Mouse (Mus musculus): ENCODE measurements at regions not wholly inside any gene's neighbourhood (a gene's known extent, or its start where the extent isn't known, plus 50 kb on each side); places are given as distances from the start of the nearest gene placed in this dataset. TPM values are rescaled to one million over a fixed set of nuclear protein-coding genes. Genes with fewer than 3 reads are reported as not detected.

GRCm38 (mm10) chr5:120365950-120366467 is 65.5 kb upstream of the Lhx5 start:
- ATAC-seq (ENCODE audit: low FRiP score) (peak; percentile 70), DNase-seq (ENCODE audit: low spot score) (peak; percentile 64)
- Histone ChIP-seq H3K9ac (peak overlapping the region; percentile 28; the same call in 1 of the 2 replicates), H3K36me3 (replicated peaks; ENCODE audit: control insufficient read depth, insufficient read depth) (no peaks in the 10 kb centered on the region), H3K4me3 (replicated peaks; ENCODE audit: low read length) (no peak overlapping the region), H3K27me3 (ENCODE audit: control insufficient read depth, insufficient read depth, low read length) (no peaks in the 10 kb centered on the region), H3K27ac (peak overlapping the region; percentile 68), H3K4me1 (replicated peaks; ENCODE audit: control insufficient read depth, insufficient read depth, low read length) (peaks cover 15% of the 10 kb centered on the region), H3K4me2 (replicated peaks) (no peak overlapping the region), H3K9me3 (ENCODE audit: control insufficient read depth, low read length) (no peaks in the 10 kb centered on the region)
- 21% methylated on average over 10 of the region's 10 CpGs for WGBS

GRCm38 (mm10) chr5:120368797-120369196 is 62.7 kb upstream of the Lhx5 start:
- no peak for DNase-seq (ENCODE audit: low spot score)
- Histone ChIP-seq H3K36me3 (replicated peaks; ENCODE audit: control insufficient read depth, insufficient read depth) (no peaks in the 10 kb centered on the region), H3K9me3 (ENCODE audit: control insufficient read depth, low read length) (no peaks in the 10 kb centered on the region), H3K27me3 (ENCODE audit: control insufficient read depth, insufficient read depth, low read length) (no peaks in the 10 kb centered on the region), H3K4me2 (replicated peaks) (no peak overlapping the region), H3K27ac (no peak overlapping the region), H3K4me3 (replicated peaks; ENCODE audit: low read length) (no peak overlapping the region), H3K9ac (no peak overlapping the region), H3K4me1 (replicated peaks; ENCODE audit: control insufficient read depth, insufficient read depth, low read length) (peaks cover 20% of the 10 kb centered on the region)
- WGBS, result 86% methylated on average over 1 of the region's 1 CpGs
- ATAC-seq (ENCODE audit: low FRiP score), result no peak

- Histone ChIP-seq H3K9ac (no peak overlapping the region), H3K27me3 (ENCODE audit: control insufficient read depth, insufficient read depth, low read length) (no peaks in the 10 kb centered on the region), H3K27ac (peak overlapping the region; percentile 64; the same call in 1 of the 2 replicates), H3K4me2 (replicated peaks) (peak overlapping the region; percentile 15; the same call in 1 of the 2 replicates), H3K9me3 (ENCODE audit: control insufficient read depth, low read length) (no peaks in the 10 kb centered on the region), H3K4me1 (replicated peaks; ENCODE audit: control insufficient read depth, insufficient read depth, low read length) (peaks cover 9% of the 10 kb centered on the region), H3K36me3 (replicated peaks; ENCODE audit: control insufficient read depth, insufficient read depth) (no peaks in the 10 kb centered on the region), H3K4me3 (replicated peaks; ENCODE audit: low read length) (no peak overlapping the region)
- 4% methylated on average over 15 of the region's 15 CpGs for WGBS
- ATAC-seq (ENCODE audit: low FRiP score), result no peak
- no peak for DNase-seq (ENCODE audit: low spot score)
Observed at GRCm38 (mm10) chr5:120371176-120371819, 60.2 kb upstream of the Lhx5 start.

GRCm38 (mm10) chr5:120373426-120373825 is 58.1 kb upstream of the Lhx5 start:
- H3K4me1 ChIP-seq (replicated peaks; ENCODE audit: control insufficient read depth, insufficient read depth, low read length), result peaks cover 6% of the 10 kb centered on the region
- no peaks in the 10 kb centered on the region for H3K9me3 ChIP-seq (ENCODE audit: control insufficient read depth, low read length)
- H3K4me2 ChIP-seq (replicated peaks), result no peak overlapping the region
- H3K27ac ChIP-seq, result no peak overlapping the region
- H3K27me3 ChIP-seq (ENCODE audit: control insufficient read depth, insufficient read depth, low read length), result no peaks in the 10 kb centered on the region
- no peaks in the 10 kb centered on the region for H3K36me3 ChIP-seq (replicated peaks; ENCODE audit: control insufficient read depth, insufficient read depth)
- H3K9ac ChIP-seq, result no peak overlapping the region
- ATAC-seq (ENCODE audit: low FRiP score), result no peak
- WGBS, result 79% methylated on average over 7 of the region's 7 CpGs
- DNase-seq (ENCODE audit: low spot score), result no peak
- no peak overlapping the region for H3K4me3 ChIP-seq (replicated peaks; ENCODE audit: low read length)

Small RNA genes lying in the stretch of these regions (microRNA-seq; reads per million reads assigned to microRNA genes)
- not detected for gene Gm26474
